Mouse (Mus musculus): Measurements from ENCODE around the gene Gata2.

Gata2 gene

GRCm38 (mm10) chr6:88209453-88209852 lies 15.8 kb downstream of the Gata2 start:
- DNase-seq (ENCODE audit: low spot score), result no peak

GRCm38 (mm10) chr6:88210182-88210581 lies 16.5 kb downstream of the Gata2 start:
- DNase-seq (ENCODE audit: low spot score), result no peak

- DNase-seq (ENCODE audit: low spot score), result no peak
Measured at GRCm38 (mm10) chr6:88215797-88216196, 22.1 kb downstream of the Gata2 start.

DNA sequence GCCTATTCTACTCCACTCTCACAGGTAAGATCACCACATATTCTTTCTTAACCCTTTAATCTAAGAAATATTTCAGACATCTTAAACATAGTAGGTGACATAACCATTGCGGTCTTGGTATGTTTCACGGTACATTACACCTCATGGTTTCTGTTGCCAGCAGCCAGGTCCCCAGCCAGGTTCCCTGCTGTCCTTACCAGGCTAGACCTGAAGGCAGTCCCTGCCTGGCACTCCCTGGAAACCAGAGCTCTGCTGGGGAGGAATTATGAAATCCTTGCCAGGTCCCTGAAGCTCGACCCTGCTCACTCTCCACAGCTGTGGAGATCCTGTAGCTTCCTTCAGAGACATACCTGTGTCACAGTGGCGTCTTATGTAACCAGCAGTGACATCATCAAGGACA lies 22.5 kb downstream of the Gata2 start:
- no peak for DNase-seq (ENCODE audit: low spot score)

- no peak for DNase-seq (ENCODE audit: low spot score)
Measured at GRCm38 (mm10) chr6:88219094-88219493, 25.4 kb downstream of the Gata2 start.

- DNase-seq (ENCODE audit: low spot score), result no peak
Measured at GRCm38 (mm10) chr6:88221968-88222367, 28.3 kb downstream of the Gata2 start, which contains the start of gene Dnajb8. TSS of gene Dnajb8 (plus strand) at chr6:88222268.

GRCm38 (mm10) chr6:88226570-88226994 lies 32.9 kb downstream of the Gata2 start:
- no peak for DNase-seq (ENCODE audit: low spot score)

- no peak for DNase-seq (ENCODE audit: low spot score)
Measured at GRCm38 (mm10) chr6:88227537-88227936, 33.8 kb downstream of the Gata2 start.

DNA sequence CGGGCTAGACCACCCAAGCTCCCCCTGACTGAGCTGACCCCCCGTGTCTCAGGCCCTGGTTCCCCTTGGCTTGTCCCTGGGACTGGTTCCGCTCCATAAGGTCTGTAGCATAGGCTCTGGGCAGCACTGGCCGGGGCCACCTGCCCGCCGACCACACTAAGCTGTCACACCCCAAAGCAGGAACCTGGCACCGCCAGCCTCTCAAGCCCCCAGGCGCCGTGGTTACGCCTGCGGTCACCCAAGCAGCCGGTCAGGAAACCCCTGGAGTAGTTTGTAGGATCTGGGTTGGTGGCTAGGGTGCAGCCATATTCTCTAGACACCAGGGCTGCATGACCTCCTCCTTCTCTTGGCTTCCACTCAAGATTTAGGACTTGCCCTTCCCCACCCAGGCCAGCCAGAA lies 35.5 kb downstream of the Gata2 start:
- DNase-seq (ENCODE audit: low spot score), result no peak

DNA sequence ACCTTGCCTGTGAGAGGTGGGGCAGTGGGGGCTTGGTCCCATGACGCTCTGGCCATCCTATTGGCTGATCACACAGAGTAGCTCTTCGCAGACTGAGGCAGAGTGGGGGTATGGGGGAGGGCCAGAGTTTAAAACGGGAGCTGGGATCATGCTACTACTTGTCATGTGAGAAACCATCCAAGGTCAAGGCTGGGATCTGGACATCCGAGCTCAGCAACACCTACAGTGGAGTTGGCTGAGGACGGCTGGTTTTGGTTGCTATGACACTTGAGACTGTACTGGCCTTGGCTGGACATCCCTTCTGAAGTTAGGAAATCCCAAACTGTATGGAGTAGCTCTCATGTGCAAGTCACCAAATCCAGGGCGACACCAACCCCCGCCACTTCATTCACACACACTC lies 38.1 kb downstream of the Gata2 start:
- DNase-seq (ENCODE audit: low spot score), result no peak

DNA sequence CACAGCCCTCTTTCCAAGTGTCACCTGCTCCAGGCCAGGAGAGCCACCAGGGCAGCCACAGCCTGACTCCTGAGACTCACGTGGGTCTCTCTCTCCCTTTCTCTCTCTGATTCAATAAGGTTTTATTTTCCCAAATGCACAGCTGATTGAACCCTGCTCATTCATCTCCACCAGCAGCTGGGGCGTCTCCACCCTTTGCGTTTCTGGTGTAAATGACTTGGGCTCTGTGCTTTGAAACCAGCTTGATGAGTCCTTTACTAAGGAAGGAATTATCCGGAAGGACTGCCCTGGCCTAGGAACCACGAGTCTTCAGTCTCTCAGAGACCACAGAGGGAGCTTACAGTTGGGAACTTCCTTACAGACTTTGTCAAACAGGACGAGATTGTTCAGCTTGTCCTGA lies 38.5 kb downstream of the Gata2 start:
- DNase-seq (ENCODE audit: low spot score), result no peak

- no peak for DNase-seq (ENCODE audit: low spot score)
Measured at GRCm38 (mm10) chr6:88233996-88234395, 40.3 kb downstream of the Gata2 start.

- no peak for DNase-seq (ENCODE audit: low spot score)
Measured at GRCm38 (mm10) chr6:88235461-88235860, 41.8 kb downstream of the Gata2 start.

DNA sequence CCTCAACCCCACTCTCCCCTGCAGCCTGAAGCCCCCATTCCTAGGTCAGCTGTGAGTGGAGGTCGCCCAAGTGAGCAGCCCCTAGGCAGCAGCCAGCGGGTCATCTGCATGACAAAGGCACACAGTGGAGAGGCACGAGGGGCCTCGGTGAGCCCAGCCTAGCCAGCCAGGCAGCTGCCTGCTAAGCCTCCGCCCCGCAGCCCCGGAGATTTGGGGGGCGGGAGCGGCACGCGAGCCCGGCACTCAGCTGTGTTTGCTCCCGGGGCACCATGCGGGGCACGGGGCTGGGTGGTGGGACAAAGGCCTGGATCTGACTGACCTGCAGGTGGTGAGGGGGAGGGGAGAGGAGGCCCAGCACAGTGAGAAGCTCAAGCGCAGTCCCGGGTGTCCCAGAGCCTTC lies 42.3 kb downstream of the Gata2 start:
- no peak for DNase-seq (ENCODE audit: low spot score)

- no peak for DNase-seq (ENCODE audit: low spot score)
Measured at GRCm38 (mm10) chr6:88236513-88236912, 42.8 kb downstream of the Gata2 start.

- peak; percentile 34 for DNase-seq (ENCODE audit: low spot score)
Measured at GRCm38 (mm10) chr6:88242604-88243003, 48.9 kb downstream of the Gata2 start.

DNA sequence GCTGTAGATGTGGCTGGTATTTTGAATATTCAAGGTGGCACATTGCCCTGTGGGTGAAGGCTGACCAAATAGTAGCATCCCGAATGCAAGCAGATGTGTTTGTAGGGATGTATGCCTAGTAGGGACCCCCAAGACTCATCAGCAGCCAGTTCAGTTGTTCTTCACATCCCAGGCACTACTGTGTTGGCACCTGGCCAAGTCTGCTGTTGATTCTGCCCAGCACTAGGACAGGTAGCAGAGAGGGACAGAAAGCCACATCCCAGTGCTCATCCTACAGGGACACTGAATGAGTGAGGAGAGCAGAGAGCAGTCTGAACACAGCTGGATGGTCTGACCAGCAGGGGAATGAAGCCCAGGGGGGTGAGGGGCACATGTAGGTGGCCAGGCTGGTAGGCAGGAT lies 55.5 kb downstream of the Gata2 start:
- no peak for DNase-seq (ENCODE audit: low spot score)

- peak; percentile 43 for DNase-seq (ENCODE audit: low spot score)
Measured at GRCm38 (mm10) chr6:88251396-88251795, 57.7 kb downstream of the Gata2 start.

DNA sequence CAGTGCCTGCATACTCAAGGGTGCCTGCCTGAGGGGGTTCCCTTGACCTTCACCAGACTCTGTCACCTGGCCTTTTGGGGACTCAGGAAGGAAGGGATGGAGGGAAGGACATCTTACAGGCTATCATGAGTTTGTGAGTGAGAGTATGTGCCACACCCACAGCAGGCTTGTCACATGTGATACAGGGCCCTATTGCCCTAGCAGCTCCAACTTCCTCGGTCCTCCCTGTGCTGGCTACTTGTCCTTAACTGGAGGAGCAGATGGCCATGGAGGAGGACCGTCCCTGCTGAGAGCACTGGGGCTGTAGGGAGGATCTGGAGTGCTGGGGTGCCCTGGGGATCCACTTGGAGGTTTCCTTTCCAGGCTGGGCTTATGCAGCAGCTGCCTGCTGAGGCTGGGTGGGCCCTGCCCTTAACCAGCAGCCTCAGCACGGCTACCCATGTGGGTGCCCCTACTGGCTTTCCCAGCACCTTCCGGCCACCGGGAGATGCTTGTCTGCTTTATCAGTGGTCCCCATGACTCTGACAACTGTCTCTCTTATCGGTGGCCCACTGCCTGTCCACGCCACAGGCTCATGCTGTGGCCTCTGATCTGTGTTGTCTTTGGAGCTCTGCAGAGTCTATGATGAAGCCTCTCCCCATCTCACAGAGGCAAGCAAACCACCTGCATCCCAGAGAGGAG lies 58.2 kb downstream of the Gata2 start:
- DNase-seq (ENCODE audit: low spot score), result no peak

GRCm38 (mm10) chr6:88254082-88254481 lies 60.4 kb downstream of the Gata2 start:
- peak; percentile 65 for DNase-seq (ENCODE audit: low spot score)

- no peak for DNase-seq (ENCODE audit: low spot score)
Measured at GRCm38 (mm10) chr6:88255435-88255834, 61.7 kb downstream of the Gata2 start.

Measured in yolk sac, embryonic 10.5 days (tissue).